Mouse (Mus musculus) liver, embryonic 14.5 days (tissue): ENCODE results near the gene Pde10a. TPM values are rescaled to one million over a fixed set of nuclear protein-coding genes. Genes with fewer than 3 reads are reported as not detected.

Experiments
- ATAC-seq: fragments of 200-750 bp; cut with Nextera tagmentation; 2 replicates; pipeline ENCODE4 v1.8.0; 2017; ENCODE audit warnings: moderate number of reproducible peaks, mild to moderate bottlenecking, moderate library complexity; ENCODE audit not compliant: insufficient read depth
- DNase-seq, 3 experiments: peaks; one replicate each; pipeline ENCODE4 v3.0.0-alpha.2; 2012 to 2013; ENCODE audit warnings: low read depth in 3 of 3, low spot score in 3 of 3
- H3K27ac ChIP-seq: fragments of 300-500 bp; sonication (generic); 2 replicates; pipeline ENCODE4 v1.5.1; 2014; ENCODE audit warnings: moderate library complexity, mild to moderate bottlenecking, control low read depth, inconsistent platforms
- H3K27me3 ChIP-seq: fragments of 300-500 bp; sonication (generic); 2 replicates; pipeline ENCODE4 v1.6.1; 2014; ENCODE audit warnings: mild to moderate bottlenecking, low read length, moderate library complexity; ENCODE audit not compliant: control insufficient read depth, insufficient read depth
- H3K36me3 ChIP-seq: fragments of 300-500 bp; sonication (generic); replicated peaks from 2 replicates; pipeline ENCODE4 v1.6.1; 2014; ENCODE audit warnings: low read depth; ENCODE audit not compliant: control insufficient read depth, insufficient read depth
- H3K4me1 ChIP-seq, 2 experiments: fragments of 200-500 bp in 1 of 2; fragments of 300-500 bp in 1 of 2; sonication (generic) in 1 of 2; replicated peaks; 2 replicates each; pipeline ENCODE4 v1.6.1; 2012 to 2014; ENCODE audit warnings: antibody characterized with exemption in 1 of 2, inconsistent platforms in 1 of 2, low read length in 1 of 2; ENCODE audit not compliant: control insufficient read depth in 2 of 2, insufficient read depth in 2 of 2
- H3K4me2 ChIP-seq: fragments of 300-500 bp; sonication (generic); 2 replicates; pipeline ENCODE4 v1.6.1; 2014; ENCODE audit warnings: low read depth, mild to moderate bottlenecking, control low read depth, moderate library complexity
- H3K4me3 ChIP-seq, 2 experiments: fragments of 200-500 bp in 1 of 2; fragments of 300-500 bp in 1 of 2; sonication (generic) in 1 of 2; 2 replicates each; pipeline ENCODE4 v1.5.1; 2012 to 2014; ENCODE audit warnings: low read depth in 2 of 2, low read length in 2 of 2, mild to moderate bottlenecking in 2 of 2, control low read depth in 1 of 2, inconsistent platforms in 1 of 2, moderate library complexity in 1 of 2; ENCODE audit not compliant: insufficient read depth in 1 of 2
- H3K9ac ChIP-seq: fragments of 300-500 bp; sonication (generic); replicated peaks from 2 replicates; pipeline ENCODE4 v1.6.1; 2014; ENCODE audit warnings: mild to moderate bottlenecking, control low read depth, moderate library complexity
- H3K9me3 ChIP-seq: fragments of 300-500 bp; sonication (generic); 2 replicates; pipeline ENCODE4 v1.6.1; 2016; ENCODE audit warnings: low read length, mixed read lengths; ENCODE audit not compliant: control insufficient read depth
- CTCF ChIP-seq: IDR thresholded peaks from 2 replicates; pipeline ENCODE4 v1.5.1; 2016; ENCODE audit warnings: antibody characterized with exemption, low read depth, control low read depth
- EP300 ChIP-seq: IDR thresholded peaks from 2 replicates; pipeline ENCODE4 v1.6.1; 2016; ENCODE audit warnings: antibody characterized with exemption, low read depth
- WGBS: fragments of 180-500 bp; shearing (Covaris S2); extraction: QIAGEN DNeasy Blood & Tissue Kit; methylation state at CpG from one replicate; pipeline ENCODE4 v1.1.7; 2014; ENCODE audit not compliant: insufficient replicate concordance; 5-methylcytosine and 5-hydroxymethylcytosine counted together
- polyA plus RNA-seq, 2 experiments: library from polyadenylated mRNA; depleted of rRNA in 1 of 2; stranded (reverse) in 1 of 2; unstranded in 1 of 2; fragments of >200 nt; fragmentation: Nextera tagmentation in 1 of 2; extraction: Ambion mirVana in 1 of 2; gene quantifications; 2 replicates each; pipeline versions ENCODE4 v1.2.1 to v1.2.3; 2012 to 2014

Pde10a gene
- polyA plus RNA-seq, 2 experiments, result 0.52 to 0.60 TPM

DNA sequence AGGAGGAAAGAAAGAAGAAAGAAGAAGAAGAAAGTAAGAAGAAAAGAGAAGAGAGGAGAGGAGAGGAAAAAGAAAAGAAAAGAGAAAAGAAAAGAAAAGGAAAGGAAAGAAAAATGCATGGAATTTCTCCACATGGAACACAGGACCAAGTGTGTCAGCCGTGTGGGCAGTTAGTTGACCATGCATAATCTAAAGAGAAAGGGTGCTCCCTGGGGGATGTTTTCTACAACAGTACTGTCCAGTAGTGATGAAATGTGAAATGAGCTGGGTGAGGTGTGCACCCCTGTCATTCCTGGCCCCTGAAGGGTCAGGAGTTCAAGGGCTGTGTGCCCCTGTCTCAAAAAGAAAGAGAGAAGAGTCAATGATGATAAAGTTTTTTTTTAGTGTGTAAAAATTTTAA lies 352.9 kb downstream of the Pde10a start:
- Histone ChIP-seq H3K4me3 (no peak overlapping the region), H3K27ac (no peak overlapping the region), H3K9me3 (no peaks in the 10 kb centered on the region), H3K27me3 (no peaks in the 10 kb centered on the region), H3K9ac (no peak overlapping the region), H3K4me2 (no peak overlapping the region), H3K4me1 (no peaks in the 10 kb centered on the region), H3K36me3 (no peaks in the 10 kb centered on the region)
- DNase-seq, result no peak
- TF ChIP-seq EP300, result no peak
- no peak for TF ChIP-seq CTCF
- WGBS, result 48% methylated on average over 1 of the region's 1 CpGs
- no peak for ATAC-seq

DNA sequence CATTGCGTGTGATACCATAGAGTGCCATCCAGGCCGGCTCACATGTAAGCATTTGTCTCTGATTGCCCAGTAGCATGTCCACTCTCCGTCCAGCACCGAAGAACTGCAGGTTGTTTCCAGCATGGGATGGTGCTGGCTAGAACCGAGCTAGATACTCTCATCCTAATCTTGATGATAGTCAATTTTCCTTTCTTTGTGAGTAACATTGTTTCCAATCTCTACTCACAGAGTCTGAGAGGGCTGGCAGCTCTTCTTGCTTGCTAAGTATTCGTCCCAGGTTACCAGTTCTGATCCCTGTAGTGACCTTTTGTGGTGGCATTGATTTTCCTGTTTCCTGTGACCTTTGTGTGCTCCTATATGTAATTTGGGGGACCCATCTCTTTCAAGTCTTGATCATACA lies 356.5 kb downstream of the Pde10a start:
- WGBS, result 57% methylated on average over 6 of the region's 6 CpGs
- no peaks in the 10 kb centered on the region for H3K27me3 ChIP-seq
- no peaks in the 10 kb centered on the region for H3K4me1 ChIP-seq
- H3K27ac ChIP-seq, result no peak overlapping the region
- no peak overlapping the region for H3K4me2 ChIP-seq
- no peaks in the 10 kb centered on the region for H3K9me3 ChIP-seq
- H3K36me3 ChIP-seq, result no peaks in the 10 kb centered on the region
- no peak for TF ChIP-seq EP300
- TF ChIP-seq CTCF, result no peak
- DNase-seq (no peak), ATAC-seq (no peak)
- H3K4me3 ChIP-seq, result no peak overlapping the region
- no peak overlapping the region for H3K9ac ChIP-seq

DNA sequence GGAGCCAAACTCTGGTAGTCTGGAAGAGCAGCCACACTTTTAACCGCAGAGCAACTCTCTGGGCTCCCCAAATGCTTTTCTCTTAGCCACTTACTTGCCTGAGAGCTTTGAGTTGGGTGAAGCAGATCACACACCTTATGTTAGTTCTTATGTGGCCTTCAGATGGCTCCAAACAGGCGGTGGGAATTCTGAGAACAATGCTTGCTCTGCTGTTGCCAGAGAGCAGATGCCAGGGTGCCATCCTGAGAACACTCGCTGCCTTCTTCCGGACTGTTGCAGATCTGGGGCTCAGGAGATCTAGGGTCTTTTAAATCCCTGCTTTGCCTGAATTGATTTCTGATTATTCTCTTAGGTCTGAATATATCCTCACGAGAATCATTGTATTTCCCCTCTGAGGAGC lies 359.5 kb downstream of the Pde10a start:
- Histone ChIP-seq H3K27ac (no peak overlapping the region), H3K4me1 (no peaks in the 10 kb centered on the region), H3K4me2 (no peak overlapping the region), H3K9me3 (no peaks in the 10 kb centered on the region), H3K4me3 (no peak overlapping the region), H3K9ac (no peak overlapping the region), H3K36me3 (no peaks in the 10 kb centered on the region), H3K27me3 (no peaks in the 10 kb centered on the region)
- TF ChIP-seq CTCF, result no peak
- no peak for TF ChIP-seq EP300
- ATAC-seq (no peak), DNase-seq (no peak)
- 64% methylated on average over 5 of the region's 5 CpGs for WGBS

DNA sequence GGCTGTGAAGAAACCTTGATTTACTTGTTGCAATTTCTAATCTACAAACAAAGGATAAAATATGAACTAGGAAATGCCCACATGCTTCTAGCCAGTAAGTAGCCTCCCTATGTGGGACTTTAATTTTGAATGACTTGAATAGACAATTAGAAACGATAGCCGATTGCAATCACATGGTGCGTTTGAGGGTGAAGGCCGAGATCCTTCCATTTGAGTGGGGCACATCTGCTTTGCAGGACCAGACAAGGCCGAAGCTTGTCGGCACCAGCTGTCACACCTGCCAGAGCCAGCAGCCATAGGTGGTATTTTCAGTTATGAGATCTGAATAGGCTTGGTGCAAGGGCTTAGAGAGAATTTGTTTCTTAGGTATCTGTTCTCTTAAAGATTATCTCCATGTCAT lies 360.7 kb downstream of the Pde10a start:
- H3K9ac ChIP-seq, result no peak overlapping the region
- H3K36me3 ChIP-seq, result no peaks in the 10 kb centered on the region
- H3K27me3 ChIP-seq, result no peaks in the 10 kb centered on the region
- no peaks in the 10 kb centered on the region for H3K9me3 ChIP-seq
- H3K4me2 ChIP-seq, result no peak overlapping the region
- H3K4me1 ChIP-seq, result no peaks in the 10 kb centered on the region
- 77% methylated on average over 6 of the region's 6 CpGs for WGBS
- no peak for ATAC-seq
- H3K4me3 ChIP-seq, result no peak overlapping the region
- no peak for TF ChIP-seq EP300
- no peak for TF ChIP-seq CTCF
- no peak for DNase-seq
- H3K27ac ChIP-seq, result no peak overlapping the region

DNA sequence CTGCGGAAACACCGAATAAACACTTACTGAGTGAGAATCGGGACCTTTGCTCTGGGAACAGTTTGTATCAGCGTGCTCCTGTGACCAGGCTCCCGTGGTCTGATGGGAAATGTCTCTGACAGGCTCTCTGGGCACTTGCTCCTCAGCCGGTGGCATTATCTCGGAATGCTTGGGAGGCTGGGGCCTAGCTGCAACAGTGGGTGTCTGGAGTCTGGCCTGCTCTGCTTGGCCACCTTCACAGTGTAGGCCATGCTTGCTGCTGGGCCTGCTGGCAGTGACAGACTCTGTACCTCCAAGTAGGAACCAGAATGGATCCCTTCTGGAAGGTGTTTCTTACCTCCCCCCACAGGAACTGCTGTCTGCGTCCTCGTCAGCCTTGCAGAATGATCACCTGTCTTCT lies 362.9 kb downstream of the Pde10a start:
- no peak overlapping the region for H3K27ac ChIP-seq
- no peak overlapping the region for H3K4me2 ChIP-seq
- no peaks in the 10 kb centered on the region for H3K4me1 ChIP-seq
- no peaks in the 10 kb centered on the region for H3K9me3 ChIP-seq
- TF ChIP-seq EP300, result no peak
- ATAC-seq (no peak), DNase-seq (no peak)
- no peak overlapping the region for H3K9ac ChIP-seq
- H3K4me3 ChIP-seq, result no peak overlapping the region
- no peaks in the 10 kb centered on the region for H3K27me3 ChIP-seq
- WGBS, result 73% methylated on average over 9 of the region's 9 CpGs
- no peaks in the 10 kb centered on the region for H3K36me3 ChIP-seq

DNA sequence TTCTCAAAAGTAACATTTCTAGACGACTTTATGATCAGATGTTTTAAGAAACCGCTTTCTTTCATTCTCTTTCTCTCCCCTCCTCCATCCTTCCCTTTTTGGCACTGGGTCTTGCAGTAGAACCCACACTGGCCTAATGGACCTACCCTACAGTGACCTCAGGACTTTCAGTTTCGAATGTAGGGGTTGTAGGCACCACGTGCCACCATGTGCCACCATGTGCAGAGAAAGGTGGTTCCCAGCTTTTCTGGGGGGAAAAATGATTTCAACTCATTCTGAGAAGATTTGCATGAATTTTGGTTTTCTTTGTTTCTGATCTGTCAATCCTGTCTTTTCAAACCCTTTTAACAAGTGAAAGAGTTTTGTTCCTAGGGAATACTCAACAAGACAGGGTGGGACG lies 363.5 kb downstream of the Pde10a start:
- WGBS, result 57% methylated on average over 5 of the region's 5 CpGs
- Histone ChIP-seq H3K4me2 (no peak overlapping the region), H3K4me1 (no peaks in the 10 kb centered on the region), H3K4me3 (no peak overlapping the region), H3K9me3 (no peaks in the 10 kb centered on the region), H3K36me3 (no peaks in the 10 kb centered on the region), H3K9ac (no peak overlapping the region), H3K27me3 (no peaks in the 10 kb centered on the region), H3K27ac (no peak overlapping the region)
- ATAC-seq (no peak), DNase-seq (no peak)
- no peak for TF ChIP-seq EP300
- TF ChIP-seq CTCF, result no peak
